ENCODE assay signal across 8 mouse cellular contexts in the genomic region with DNA sequence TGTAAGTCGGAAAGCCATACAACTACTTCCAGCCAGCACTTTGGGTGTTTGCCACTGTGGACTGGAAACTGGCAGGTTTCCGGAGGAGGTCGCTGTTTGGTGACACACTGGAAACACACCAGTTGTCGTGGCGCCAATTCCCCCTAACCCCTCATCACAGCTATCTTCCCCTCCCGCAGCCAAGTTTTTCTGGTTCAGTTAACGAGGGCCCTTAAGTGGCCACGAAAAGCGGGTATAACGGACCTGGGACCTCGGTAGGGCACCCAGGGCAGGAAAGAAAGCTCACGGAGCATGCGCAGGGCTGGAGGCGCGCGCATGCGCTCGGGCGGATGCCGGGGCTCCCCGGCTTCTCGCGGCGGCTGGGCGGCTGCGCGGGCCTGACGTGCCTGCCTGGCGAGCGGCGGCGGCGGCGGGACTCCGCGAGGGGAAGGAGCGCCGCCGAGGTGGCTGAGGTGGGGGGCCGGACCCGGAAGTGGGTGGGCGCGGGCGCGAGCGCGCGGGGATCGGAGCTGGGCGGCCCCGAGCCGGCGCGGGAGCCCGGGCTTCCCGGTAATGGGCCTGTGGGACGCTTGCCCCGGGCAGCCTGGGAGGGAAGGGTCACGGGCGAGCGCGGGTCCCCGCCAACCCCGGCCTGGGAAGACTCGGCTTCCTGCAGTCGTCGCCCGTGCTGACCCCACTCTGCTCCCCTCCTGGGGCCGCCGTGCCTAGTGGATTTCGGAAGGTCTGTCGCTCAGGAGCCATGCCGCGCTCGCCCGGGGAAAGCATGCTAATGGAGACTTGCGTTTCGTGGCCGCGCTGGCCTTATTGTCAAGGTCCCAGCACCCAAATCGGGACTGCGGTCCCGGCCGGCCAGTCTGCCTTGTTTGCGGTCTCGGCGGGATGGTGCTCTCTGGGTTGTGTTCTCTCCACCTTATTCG. TPM values are rescaled to one million over a fixed set of nuclear protein-coding genes. Genes with fewer than 3 reads are reported as not detected.
DNase-seq lines count a peak whose midpoint lies in the region; ATAC-seq and TF ChIP-seq lines count a peak whose summit lies in the region.

A gene (plus strand): TSS at position 414 of the 917 bp plus-strand sequence.

- no peaks in the 10 kb centered on the region for H3K9me3 ChIP-seq in G1E (replicated peaks)
- no peaks in the 10 kb centered on the region for H3K9me3 ChIP-seq in forebrain, postnatal 0 days (ENCODE audit: low read length)
- H3K9me3 ChIP-seq in lung, embryonic 15.5 days: no peaks in the 10 kb centered on the region

- peak within 1 kb of the TSS; percentile 94 for H3K9ac ChIP-seq in forebrain, postnatal 0 days
- H3K9ac ChIP-seq in lung, embryonic 15.5 days: peak within 1 kb of the TSS; percentile 87

- ATAC-seq in G1E (ENCODE audit: extremely low read depth, insufficient number of reproducible peaks, low FRiP score, poor library complexity, severe bottlenecking): peak; percentile 71
- ATAC-seq in forebrain, postnatal 0 days: peak; percentile 99
- ATAC-seq in lung, embryonic 15.5 days (ENCODE audit: borderline replicate concordance, extremely low read depth, low FRiP score, low TSS enrichment): peak; percentile 96

- H3K4me3 ChIP-seq in G1E (ENCODE audit: low read depth, low read length): peak within 1 kb of the TSS; percentile 88
- H3K4me3 ChIP-seq in forebrain, postnatal 0 days (ENCODE audit: low read depth, low read length): peak within 1 kb of the TSS; percentile 86
- H3K4me3 ChIP-seq in lung, embryonic 15.5 days: peak within 1 kb of the TSS; percentile 77

- peak; percentile 97 for DNase-seq in G1E (ENCODE audit: low spot score)
- DNase-seq in cerebellum, adult 18-20 months: peak; percentile 84 to 94
- peak; percentile 96 for DNase-seq in forebrain, postnatal 0 days
- peak; percentile 92 for DNase-seq in heart, postnatal 4 days
- DNase-seq in layer of hippocampus, adult 8-10 months (ENCODE audit: low spot score in 2 of 2): peak; percentile 71 to 86
- DNase-seq in ovary, adult 18-20 months (ENCODE audit: low spot score): peak; percentile 82
- peak; percentile 93 for DNase-seq in thymus, postnatal 0 days (ENCODE audit: low spot score)

- H3K4me2 ChIP-seq in forebrain, postnatal 0 days (ENCODE audit: low read depth): peak within 1 kb of the TSS; percentile 52
- H3K4me2 ChIP-seq in lung, embryonic 15.5 days: peak within 1 kb of the TSS; percentile 61

- no peaks in the 10 kb centered on the region for H3K27me3 ChIP-seq in G1E (ENCODE audit: insufficient read depth, low read length)
- H3K27me3 ChIP-seq in forebrain, postnatal 0 days (ENCODE audit: insufficient read depth, low read length): no peaks in the 10 kb centered on the region
- no peaks in the 10 kb centered on the region for H3K27me3 ChIP-seq in lung, embryonic 15.5 days

- peak within 1 kb of the TSS; percentile 85 for H3K27ac ChIP-seq in forebrain, postnatal 0 days (ENCODE audit: low read depth, low read length)
- H3K27ac ChIP-seq in lung, embryonic 15.5 days: peak within 1 kb of the TSS; percentile 87

- H3K36me3 ChIP-seq in G1E (replicated peaks): peaks cover 25% of the 10 kb centered on the region
- H3K36me3 ChIP-seq in forebrain, postnatal 0 days (ENCODE audit: insufficient read depth): no peaks in the 10 kb centered on the region
- H3K36me3 ChIP-seq in lung, embryonic 15.5 days: 0 out of 2 replicates have a peak, but pooled peaks cover 3% of the 10 kb centered on the region

- peaks cover 48% of the 10 kb centered on the region for H3K4me1 ChIP-seq in G1E (ENCODE audit: insufficient read depth, low read depth, low read length)
- H3K4me1 ChIP-seq in forebrain, postnatal 0 days (ENCODE audit: insufficient read depth): peaks cover 15% of the 10 kb centered on the region
- peaks cover 31% of the 10 kb centered on the region for H3K4me1 ChIP-seq in lung, embryonic 15.5 days

- TF ChIP-seq CTCF in G1E (IDR thresholded peaks at IDR 0.05; ENCODE audit: low read depth, low read length): 0 out of 2 replicates have a peak, but pooled peaks have one; percentile 16
- TF ChIP-seq CTCF in forebrain, postnatal 0 days (IDR thresholded peaks at IDR 0.05; ENCODE audit: low read depth): peak; percentile 75

- WGBS in forebrain, postnatal 0 days: under 1% methylated on average over 59 of the region's 88 CpGs
- WGBS in lung, embryonic 15.5 days: under 1% methylated on average over 84 of the region's 88 CpGs

RNA-seq across cellular contexts. Expression of the gene that starts here (rescaled TPM):
- total RNA-seq in G1E (2014; fragmentation: Nextera tagmentation) (28.6 and 29.3 TPM in 2 replicates), G1E (2017) (24.4 and 29.4 TPM in 2 replicates)
- polyA plus RNA-seq in G1E (2012): 0.56 and 0.76 TPM in 2 replicates
- total RNA-seq in forebrain, postnatal 0 days (2014; rRNA removed): 47.6 and 57.3 TPM in 2 replicates
- polyA plus RNA-seq in forebrain, postnatal 0 days (2015; fragmentation: Nextera tagmentation; extraction: Ambion mirVana): 7.3 and 10.9 TPM in 2 replicates
- total RNA-seq in heart, postnatal 4 days (2021): 10 to 100 TPM; 23.6 to 26.3 TPM
- 10 to 100 TPM; 28.6 to 32.6 (median 28.9) TPM for total RNA-seq in layer of hippocampus, adult 8-10 months (2022)
- polyA plus RNA-seq in lung, embryonic 15.5 days (2015; fragmentation: Nextera tagmentation; extraction: Ambion mirVana): 8.6 and 8.9 TPM in 2 replicates
- 4.3 and 4.9 TPM in 2 replicates for polyA plus RNA-seq in thymus, postnatal 0 days (2015; fragmentation: Nextera tagmentation; extraction: Ambion mirVana)

Comparison
In these comparisons a context has a peak if more than half of its experiments do, and no peak if none do; other contexts are left out.
1. Peak in every context shown above with its lines: DNase-seq, ATAC-seq, H3K4me3 ChIP-seq and H3K27ac ChIP-seq.